In the genomic region with DNA sequence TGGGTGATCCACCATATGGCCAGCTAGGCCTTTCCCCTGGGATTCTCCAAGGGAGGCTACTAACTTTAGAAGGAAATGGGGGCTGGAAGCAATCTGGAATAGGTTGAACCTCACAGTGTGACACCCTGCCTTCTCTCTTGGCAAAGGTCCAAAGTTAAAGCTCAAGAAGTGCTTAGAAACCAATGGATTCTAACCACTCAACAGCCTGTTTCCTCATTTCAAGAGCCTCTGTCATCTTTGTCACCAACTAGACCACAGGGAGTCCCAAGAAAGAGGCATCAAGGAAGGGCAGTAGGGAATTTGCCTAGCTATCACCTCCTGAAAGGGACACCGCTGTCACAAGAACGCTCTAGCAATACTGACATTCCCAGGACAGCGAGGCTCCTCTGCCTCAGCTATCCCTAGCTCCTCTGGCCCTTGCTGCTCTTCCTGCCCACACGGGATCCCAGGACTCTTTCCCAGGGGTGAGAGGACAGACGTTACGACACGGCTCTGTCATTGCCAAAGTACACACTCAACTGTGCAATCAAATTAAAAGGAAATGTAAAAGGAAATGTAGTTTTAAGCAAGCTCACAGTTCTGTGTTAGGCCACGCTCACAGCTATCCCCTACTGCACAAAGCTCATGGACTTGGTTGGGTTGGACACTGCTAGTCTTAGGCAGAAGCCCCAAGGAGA, we compare ENCODE assay signal across 15 mouse cellular contexts.
DNase-seq lines count a peak whose midpoint lies in the region; ATAC-seq lines count a peak whose summit lies in the region.
"Had no signal": no experiment of that assay in that cellular context is flagged by ENCODE, and none has a peak within 500 bp of the region (broad histone marks: within the 10 kb centered on the region; RNA-seq: fewer than 3 reads in every experiment).

No protein-coding gene starts in this region.

- no peak overlapping the region for H3K4me2 ChIP-seq in liver, embryonic 12.5 days
- H3K4me2 ChIP-seq: embryonic facial prominence, embryonic 12.5 days had no signal

- H3K9ac ChIP-seq in liver, embryonic 12.5 days: no peak overlapping the region
- H3K9ac ChIP-seq: embryonic facial prominence, embryonic 12.5 days; forebrain, postnatal 0 days had no signal

- H3K9me3 ChIP-seq in liver, embryonic 12.5 days (replicated peaks): peaks cover 7% of the 10 kb centered on the region; the same call in 1 of the 2 replicates

- peaks cover 60% of the 10 kb centered on the region for H3K27me3 ChIP-seq in liver, embryonic 12.5 days (replicated peaks)
- H3K27me3 ChIP-seq: embryonic facial prominence, embryonic 12.5 days had no signal

- peak overlapping the region; percentile 52 for H3K27ac ChIP-seq in liver, embryonic 12.5 days
- H3K27ac ChIP-seq: embryonic facial prominence, embryonic 12.5 days; heart, adult 2 months; kidney, postnatal 0 days had no signal

- WGBS in liver, embryonic 12.5 days (ENCODE audit: insufficient replicate concordance): 52% methylated on average over 8 of the region's 8 CpGs

- peaks cover 46% of the 10 kb centered on the region for H3K4me1 ChIP-seq in liver, embryonic 12.5 days

- DNase-seq in adrenal gland, postnatal 10 days: peak; percentile 45
- no peak for DNase-seq in adrenal gland, adult (ENCODE audit: inconsistent age in 2 of 2, low spot score in 1 of 2)
- DNase-seq in brain, adult 2 months (ENCODE audit: low read depth, low spot score): peak; percentile 54
- no peak for DNase-seq in embryo, embryonic 10 days (ENCODE audit: low spot score)
- DNase-seq in kidney, postnatal 14 days: no peak
- DNase-seq in ovary, adult 18-20 months (ENCODE audit: low spot score): no peak
- DNase-seq: cerebellum, adult 11 months; forebrain, postnatal 0 days; right cerebral cortex, postnatal 14 days had no signal

- H3K4me3 ChIP-seq in liver, embryonic 12.5 days: no peak overlapping the region
- H3K4me3 ChIP-seq: embryonic facial prominence, embryonic 12.5 days; heart, adult 2 months had no signal

- no peak for ATAC-seq in liver, embryonic 12.5 days
- ATAC-seq in megakaryocyte, adult 5-6 weeks (ENCODE audit: poor library complexity, severe bottlenecking): peak; percentile 48
- ATAC-seq: forebrain, postnatal 0 days had no signal

- H3K36me3 ChIP-seq in liver, embryonic 12.5 days: no peaks in the 10 kb centered on the region
- H3K36me3 ChIP-seq: embryonic facial prominence, embryonic 12.5 days; G1E had no signal

Comparison
In these comparisons a context has a peak if more than half of its experiments do, and no peak if none do; other contexts are left out.
1. DNase-seq: peak in adrenal gland, postnatal 10 days (single experiment) and brain, adult 2 months (single experiment); none in adrenal gland, adult (0 of 2), embryo, embryonic 10 days (single experiment), kidney, postnatal 14 days (single experiment) and ovary, adult 18-20 months (single experiment).